9 mouse cellular contexts compared by ENCODE assay signal in genomic region chr9:69670551-69671044, GRCm38 (mm10).
DNase-seq lines count a peak whose midpoint lies in the region; ATAC-seq and TF ChIP-seq lines count a peak whose summit lies in the region.
"Had no signal": no experiment of that assay in that cellular context is flagged by ENCODE, and none has a peak within 500 bp of the region (broad histone marks: within the 10 kb centered on the region; RNA-seq: fewer than 3 reads in every experiment).

No protein-coding gene starts in this region.

- H3K4me1 ChIP-seq in lung, embryonic 16.5 days (replicated peaks; ENCODE audit: control insufficient read depth, insufficient read depth, low read length): peaks cover 12% of the 10 kb centered on the region
- H3K4me1 ChIP-seq in intestine, postnatal 0 days (replicated peaks; ENCODE audit: control insufficient read depth, insufficient read depth, low read length): no peaks in the 10 kb centered on the region

- H3K9ac ChIP-seq in lung, embryonic 16.5 days (ENCODE audit: low read length): no peak overlapping the region
- H3K9ac ChIP-seq in intestine, postnatal 0 days (ENCODE audit: low read depth, low read length): no peak overlapping the region

- 2% methylated on average over 17 of the region's 17 CpGs for WGBS in lung, embryonic 16.5 days
- WGBS in intestine, postnatal 0 days: 2% methylated on average over 17 of the region's 17 CpGs

- no peaks in the 10 kb centered on the region for H3K36me3 ChIP-seq in lung, embryonic 16.5 days (ENCODE audit: control insufficient read depth, insufficient read depth, low read length)
- H3K36me3 ChIP-seq in intestine, postnatal 0 days (ENCODE audit: control insufficient read depth, insufficient read depth): no peaks in the 10 kb centered on the region

- no peak overlapping the region for H3K4me3 ChIP-seq in lung, embryonic 16.5 days (ENCODE audit: low read length)
- 0 out of 2 replicates have a peak overlapping the region, but pooled peaks have one; percentile 12 for H3K4me3 ChIP-seq in intestine, postnatal 0 days (ENCODE audit: low read depth, low read length)

- peak overlapping the region; percentile 40; the same call in 1 of the 2 replicates for H3K4me2 ChIP-seq in lung, embryonic 16.5 days (ENCODE audit: low read depth, low read length)
- H3K4me2 ChIP-seq in intestine, postnatal 0 days (replicated peaks; ENCODE audit: low read depth): 0 out of 2 replicates have a peak overlapping the region, but pooled peaks have one; percentile 39

- TF ChIP-seq CTCF in intestine, postnatal 0 days (IDR thresholded peaks at IDR 0.05; ENCODE audit: low read depth): no peak

- H3K9me3 ChIP-seq in lung, embryonic 16.5 days (ENCODE audit: control insufficient read depth, low read length): no peaks in the 10 kb centered on the region
- H3K9me3 ChIP-seq in intestine, postnatal 0 days (ENCODE audit: control insufficient read depth): no peaks in the 10 kb centered on the region

- no peak overlapping the region for H3K27ac ChIP-seq in lung, embryonic 16.5 days (ENCODE audit: low read length)
- H3K27ac ChIP-seq in intestine, postnatal 0 days (ENCODE audit: low read depth, low read length): no peak overlapping the region

- ATAC-seq in lung, embryonic 16.5 days (ENCODE audit: low read depth): no peak
- ATAC-seq in intestine, postnatal 0 days: no peak

- H3K27me3 ChIP-seq in lung, embryonic 16.5 days (ENCODE audit: control insufficient read depth, insufficient read depth, low read depth, low read length): peaks cover 57% of the 10 kb centered on the region
- H3K27me3 ChIP-seq in intestine, postnatal 0 days (replicated peaks; ENCODE audit: control insufficient read depth, insufficient read depth, low read length): peaks cover 73% of the 10 kb centered on the region

- DNase-seq in adrenal gland, postnatal 10 days: peak; percentile 4
- DNase-seq in adrenal gland, adult 2 months: no peak
- no peak for DNase-seq in lung, postnatal 36 days
- peak; percentile 55 for DNase-seq in retina, postnatal 1 day
- no peak for DNase-seq in natural killer cell, adult 2 months (ENCODE audit: low spot score in 2 of 2)
- DNase-seq in layer of hippocampus, adult 9-10 months (ENCODE audit: low spot score): no peak
- DNase-seq: adrenal gland, postnatal 36 days had no signal

Comparison
In these comparisons a context has a peak if more than half of its experiments do, and no peak if none do; other contexts are left out.
1. DNase-seq: peak in adrenal gland, postnatal 10 days (single experiment) and retina, postnatal 1 day (single experiment); none in adrenal gland, adult 2 months (single experiment), lung, postnatal 36 days (single experiment), natural killer cell, adult 2 months (0 of 2) and layer of hippocampus, adult 9-10 months (single experiment).